22 mouse cellular contexts compared by ENCODE assay signal in the genomic region with DNA sequence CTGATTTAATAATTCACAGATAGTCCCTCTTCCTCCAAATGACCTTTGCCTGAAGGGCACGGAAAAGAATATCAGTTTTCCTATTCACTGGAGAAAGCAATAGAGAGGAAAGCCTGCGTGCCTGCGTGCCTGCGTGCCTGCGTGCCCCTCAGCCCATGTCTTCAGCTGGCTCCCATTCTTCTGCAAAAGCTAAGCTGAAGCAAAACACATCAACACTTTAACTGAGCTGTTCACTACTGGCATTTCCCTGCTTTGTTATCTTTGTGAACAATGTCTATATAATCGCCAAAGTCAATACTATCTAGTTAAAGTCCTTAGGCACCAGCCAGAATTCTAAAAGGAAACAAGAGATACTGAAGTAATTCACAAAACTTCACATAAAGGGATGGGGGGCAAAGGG. TPM values are rescaled to one million over a fixed set of nuclear protein-coding genes. Genes with fewer than 3 reads are reported as not detected.
DNase-seq lines count a peak whose midpoint lies in the region; ATAC-seq and TF ChIP-seq lines count a peak whose summit lies in the region.
"Had no signal": no experiment of that assay in that cellular context is flagged by ENCODE, and none has a peak within 500 bp of the region (broad histone marks: within the 10 kb centered on the region; RNA-seq: fewer than 3 reads in every experiment).

No protein-coding gene starts in this region.

- WGBS in heart, embryonic 10.5 days = 51% methylated on average over 6 of the region's 6 CpGs
- 68% methylated on average over 6 of the region's 6 CpGs for WGBS in liver, embryonic 12.5 days (ENCODE audit: insufficient replicate concordance)
- WGBS in intestine, postnatal 0 days = 25% methylated on average over 6 of the region's 6 CpGs
- 33% methylated on average over 6 of the region's 6 CpGs for WGBS in stomach, embryonic 16.5 days

- no peak for TF ChIP-seq CTCF in intestine, postnatal 0 days (IDR thresholded peaks at IDR 0.05; ENCODE audit: low read depth)

- H3K4me3 ChIP-seq in heart, embryonic 10.5 days = no peak overlapping the region
- H3K4me3 ChIP-seq in liver, embryonic 12.5 days = no peak overlapping the region
- H3K4me3 ChIP-seq in intestine, postnatal 0 days (ENCODE audit: low read depth, low read length) = no peak overlapping the region
- H3K4me3 ChIP-seq in stomach, embryonic 16.5 days (replicated peaks; ENCODE audit: low read length) = no peak overlapping the region
- H3K4me3 ChIP-seq: forebrain, embryonic 12.5 days; hindbrain, embryonic 13.5 days; layer of hippocampus, adult 2 months; left cerebral cortex, adult 2 months; limb, embryonic 13.5 days had no signal

- peaks cover 29% of the 10 kb centered on the region for H3K4me1 ChIP-seq in heart, embryonic 10.5 days
- H3K4me1 ChIP-seq in liver, embryonic 12.5 days = peaks cover 69% of the 10 kb centered on the region
- peaks cover 7% of the 10 kb centered on the region for H3K4me1 ChIP-seq in intestine, postnatal 0 days (replicated peaks; ENCODE audit: control insufficient read depth, insufficient read depth, low read length)
- peaks cover 15% of the 10 kb centered on the region for H3K4me1 ChIP-seq in stomach, embryonic 16.5 days (ENCODE audit: control insufficient read depth, insufficient read depth, low read length)

- no peaks in the 10 kb centered on the region for H3K9me3 ChIP-seq in heart, embryonic 10.5 days
- H3K9me3 ChIP-seq in liver, embryonic 12.5 days (replicated peaks) = no peaks in the 10 kb centered on the region
- H3K9me3 ChIP-seq in intestine, postnatal 0 days (ENCODE audit: control insufficient read depth) = no peaks in the 10 kb centered on the region
- H3K9me3 ChIP-seq in stomach, embryonic 16.5 days (replicated peaks; ENCODE audit: control insufficient read depth, low read length) = no peaks in the 10 kb centered on the region
- H3K9me3 ChIP-seq: forebrain, embryonic 12.5 days; hindbrain, embryonic 13.5 days; limb, embryonic 13.5 days had no signal

- H3K36me3 ChIP-seq in heart, embryonic 10.5 days = 0 out of 2 replicates have a peak, but pooled peaks cover 9% of the 10 kb centered on the region
- H3K36me3 ChIP-seq in liver, embryonic 12.5 days = peaks cover 4% of the 10 kb centered on the region; the same call in 1 of the 2 replicates
- H3K36me3 ChIP-seq in intestine, postnatal 0 days (ENCODE audit: control insufficient read depth, insufficient read depth) = no peaks in the 10 kb centered on the region
- no peaks in the 10 kb centered on the region; the same call in 1 of the 2 replicates for H3K36me3 ChIP-seq in stomach, embryonic 16.5 days (ENCODE audit: control insufficient read depth, insufficient read depth, low read length)
- H3K36me3 ChIP-seq: forebrain, embryonic 12.5 days; hindbrain, embryonic 13.5 days had no signal

- peak; percentile 56 for DNase-seq in heart, embryonic 10.5 days (ENCODE audit: low spot score)
- DNase-seq in heart, adult 8-10 months (ENCODE audit: low spot score) = no peak
- DNase-seq in liver = no peak
- no peak for DNase-seq in cerebellum, postnatal 10 days
- DNase-seq in layer of hippocampus, postnatal 25 days (ENCODE audit: extremely low spot score in 1 of 2, low spot score in 1 of 2) = no peak
- DNase-seq: adrenal gland, adult 2 months; cerebellum, adult 18-20 months; kidney, adult 8-10 months; lung, postnatal 10 days; midbrain, embryonic 14.5 days; right cerebral cortex, postnatal 25 days had no signal

- no peaks in the 10 kb centered on the region for H3K27me3 ChIP-seq in heart, embryonic 10.5 days (ENCODE audit: insufficient read depth, poor library complexity, severe bottlenecking)
- H3K27me3 ChIP-seq in liver, embryonic 12.5 days (replicated peaks) = no peaks in the 10 kb centered on the region
- no peaks in the 10 kb centered on the region for H3K27me3 ChIP-seq in intestine, postnatal 0 days (replicated peaks; ENCODE audit: control insufficient read depth, insufficient read depth, low read length)
- H3K27me3 ChIP-seq in stomach, embryonic 16.5 days (ENCODE audit: control insufficient read depth, insufficient read depth, low read length) = no peaks in the 10 kb centered on the region
- H3K27me3 ChIP-seq: forebrain, embryonic 12.5 days; hindbrain, embryonic 13.5 days; limb, embryonic 13.5 days had no signal

- ATAC-seq in liver, embryonic 12.5 days = no peak
- no peak for ATAC-seq in intestine, postnatal 0 days
- no peak for ATAC-seq in stomach, embryonic 16.5 days (ENCODE audit: insufficient read depth, low FRiP score)

- H3K27ac ChIP-seq in heart, embryonic 10.5 days = peak overlapping the region; percentile 69; the same call in 1 of the 2 replicates
- H3K27ac ChIP-seq in liver, embryonic 12.5 days = no peak overlapping the region
- H3K27ac ChIP-seq in intestine, postnatal 0 days (ENCODE audit: low read depth, low read length) = peak overlapping the region; percentile 57
- peak overlapping the region; percentile 55; the same call in 1 of the 2 replicates for H3K27ac ChIP-seq in stomach, embryonic 16.5 days (ENCODE audit: low read length)
- H3K27ac ChIP-seq: forebrain, embryonic 12.5 days; hindbrain, embryonic 13.5 days; layer of hippocampus, adult 2 months; left cerebral cortex, adult 2 months; limb, embryonic 13.5 days had no signal

- H3K9ac ChIP-seq in liver, embryonic 12.5 days = no peak overlapping the region
- H3K9ac ChIP-seq in intestine, postnatal 0 days (ENCODE audit: low read depth, low read length) = no peak overlapping the region
- no peak overlapping the region for H3K9ac ChIP-seq in stomach, embryonic 16.5 days (ENCODE audit: low read length)
- H3K9ac ChIP-seq: forebrain, embryonic 12.5 days; hindbrain, embryonic 13.5 days; limb, embryonic 13.5 days had no signal

- peak overlapping the region; percentile 27 for H3K4me2 ChIP-seq in liver, embryonic 12.5 days
- peak overlapping the region; percentile 44 for H3K4me2 ChIP-seq in intestine, postnatal 0 days (replicated peaks; ENCODE audit: low read depth)
- H3K4me2 ChIP-seq in stomach, embryonic 16.5 days (ENCODE audit: low read depth, low read length) = no peak overlapping the region
- H3K4me2 ChIP-seq: forebrain, embryonic 12.5 days; hindbrain, embryonic 13.5 days; limb, embryonic 13.5 days had no signal

RNA-seq across cellular contexts. Expression of gene Fam3c, which starts 11.6 kb away (rescaled TPM):
- polyA plus RNA-seq in heart, embryonic 10.5 days (2016; fragmentation: Nextera tagmentation; extraction: Ambion mirVana) = 34.3 and 48.2 TPM in 2 replicates
- 10 to 100 TPM; 27.0 to 33.8 (median 32.0) TPM for total RNA-seq in heart, adult 8-10 months (2022)
- 22.1 and 22.4 TPM in 2 replicates for polyA plus RNA-seq in liver, embryonic 12.5 days (2016; fragmentation: Nextera tagmentation; extraction: Ambion mirVana)
- polyA plus RNA-seq in intestine, postnatal 0 days (2015; fragmentation: Nextera tagmentation; extraction: Ambion mirVana) = 58.7 and 59.9 TPM in 2 replicates
- polyA plus RNA-seq in stomach, embryonic 16.5 days (2015; fragmentation: Nextera tagmentation; extraction: Ambion mirVana) = 82.2 and 90.1 TPM in 2 replicates
- 10 to 100 TPM; 61.4 to 67.7 TPM for total RNA-seq in layer of hippocampus, postnatal 25 days (2021)

RNA-seq across cellular contexts. Expression of gene Wnt16, which starts 56.4 kb away (rescaled TPM):
- polyA plus RNA-seq in heart, embryonic 10.5 days (2016; fragmentation: Nextera tagmentation; extraction: Ambion mirVana) = 0.09 and 0.69 TPM in 2 replicates
- total RNA-seq in heart, adult 8-10 months (2022) = under 1 TPM in 2 of 4 experiments, not detected in 2; 0.25 to 0.44 TPM
- 0.07 and 0.26 TPM in 2 replicates for polyA plus RNA-seq in liver, embryonic 12.5 days (2016; fragmentation: Nextera tagmentation; extraction: Ambion mirVana)
- polyA plus RNA-seq in intestine, postnatal 0 days (2015; fragmentation: Nextera tagmentation; extraction: Ambion mirVana) = 0.07 and 0.08 TPM in 2 replicates
- polyA plus RNA-seq in stomach, embryonic 16.5 days (2015; fragmentation: Nextera tagmentation; extraction: Ambion mirVana) = 2.6 and 3.4 TPM in 2 replicates
- total RNA-seq in layer of hippocampus, postnatal 25 days (2021) = under 1 TPM; 0.75 to 0.96 TPM
- total RNA-seq: adrenal gland, adult 2 months; common myeloid progenitor, adult 5-6 weeks had no signal
- polyA plus RNA-seq: C2C12; thymus, postnatal 0 days had no signal
